Mouse (Mus musculus) testis, adult 2 months (tissue): Measurements from ENCODE around the gene Spryd4.

Source experiments
- CTCF ChIP-seq: fragments of 200-500 bp; IDR thresholded peaks from 2 replicates; pipeline ENCODE4 v1.5.1; 2012; ENCODE audit warnings: low read depth, mild to moderate bottlenecking, inconsistent platforms, low read length, moderate library complexity; ENCODE audit not compliant: control insufficient read depth, insufficient read depth, insufficient replicate concordance
- POLR2A ChIP-seq: fragments of 200-500 bp; IDR thresholded peaks from 2 replicates; pipeline ENCODE4 v1.6.1; 2012; ENCODE audit warnings: low read depth, mild to moderate bottlenecking, inconsistent platforms, low read length, moderate library complexity; ENCODE audit not compliant: control insufficient read depth

- TF ChIP-seq POLR2A (no peak), CTCF (no peak)
These were observed 42.2 kb upstream of the Spryd4 start, which contains the start of gene Apon for GRCm38 (mm10) chr10:128253677-128254255.
